Mouse (Mus musculus) embryonic facial prominence, embryonic 11.5 days (tissue): ENCODE results near the gene Gemin5. TPM values are rescaled to one million over a fixed set of nuclear protein-coding genes. Genes with fewer than 3 reads are reported as not detected.
"Not testable (repeated sequence)": the region's sequence is repeated elsewhere in the genome, so short reads cannot be mapped to it uniquely, and the experiment has no call there.

Experiments used
- ATAC-seq: fragments of 200-750 bp; cut with Nextera tagmentation; replicated peaks from 2 replicates; pipeline ENCODE4 v1.8.0; 2017; ENCODE audit warnings: low read depth; ENCODE audit not compliant: insufficient number of reproducible peaks, low FRiP score, low TSS enrichment
- DNase-seq: peaks from one replicate; pipeline ENCODE4 v3.0.0-alpha.2; 2015; ENCODE audit warnings: low spot score
- H3K27ac ChIP-seq: fragments of 300-500 bp; sonication (generic); replicated peaks from 2 replicates; pipeline ENCODE4 v1.5.1; 2014; ENCODE audit warnings: mild to moderate bottlenecking, low read depth, low read length, control low read depth
- H3K27me3 ChIP-seq: fragments of 300-500 bp; sonication (generic); 2 replicates; pipeline ENCODE4 v1.6.1; 2014; ENCODE audit warnings: mild to moderate bottlenecking, low read length, moderate library complexity, mixed read lengths; ENCODE audit not compliant: control insufficient read depth, insufficient read depth
- H3K36me3 ChIP-seq: fragments of 300-500 bp; sonication (generic); replicated peaks from 2 replicates; pipeline ENCODE4 v1.6.1; 2014; ENCODE audit warnings: low read depth, mild to moderate bottlenecking, low read length, moderate library complexity, mixed read lengths; ENCODE audit not compliant: control insufficient read depth, insufficient read depth
- H3K4me1 ChIP-seq: fragments of 300-500 bp; sonication (generic); 2 replicates; pipeline ENCODE4 v1.6.1; 2014; ENCODE audit warnings: low read length, mixed read lengths; ENCODE audit not compliant: control insufficient read depth, insufficient read depth
- H3K4me2 ChIP-seq: fragments of 300-500 bp; sonication (generic); 2 replicates; pipeline ENCODE4 v1.6.1; 2014; ENCODE audit warnings: low read depth, mild to moderate bottlenecking, control low read depth, low read length, moderate library complexity
- H3K4me3 ChIP-seq: fragments of 300-500 bp; sonication (generic); 2 replicates; pipeline ENCODE4 v1.5.1; 2014; ENCODE audit warnings: low read depth, low read length, control low read depth
- H3K9ac ChIP-seq: fragments of 300-500 bp; sonication (generic); replicated peaks from 2 replicates; pipeline ENCODE4 v1.6.1; 2014; ENCODE audit warnings: mild to moderate bottlenecking, control low read depth, low read length
- H3K9me3 ChIP-seq: fragments of 300-500 bp; sonication (generic); replicated peaks from 2 replicates; pipeline ENCODE4 v1.6.1; 2016; ENCODE audit warnings: mild to moderate bottlenecking, low read length, inconsistent platforms, mixed read lengths; ENCODE audit not compliant: control insufficient read depth
- WGBS: fragments of 180-500 bp; shearing (Covaris S2); extraction: QIAGEN DNeasy Blood & Tissue Kit; methylation state at CpG from one replicate; pipeline ENCODE4 v1.1.7; 2014; 5-methylcytosine and 5-hydroxymethylcytosine counted together
- polyA plus RNA-seq: library from polyadenylated mRNA; unstranded; fragments of >200 nt; fragmentation: Nextera tagmentation; extraction: Ambion mirVana; gene quantifications from 2 replicates; pipeline ENCODE4 v1.2.1, GENCODE M21; 2014

Gene Gemin5
- polyA plus RNA-seq, 1 experiment from 2014 or later = 27.6 TPM

DNA sequence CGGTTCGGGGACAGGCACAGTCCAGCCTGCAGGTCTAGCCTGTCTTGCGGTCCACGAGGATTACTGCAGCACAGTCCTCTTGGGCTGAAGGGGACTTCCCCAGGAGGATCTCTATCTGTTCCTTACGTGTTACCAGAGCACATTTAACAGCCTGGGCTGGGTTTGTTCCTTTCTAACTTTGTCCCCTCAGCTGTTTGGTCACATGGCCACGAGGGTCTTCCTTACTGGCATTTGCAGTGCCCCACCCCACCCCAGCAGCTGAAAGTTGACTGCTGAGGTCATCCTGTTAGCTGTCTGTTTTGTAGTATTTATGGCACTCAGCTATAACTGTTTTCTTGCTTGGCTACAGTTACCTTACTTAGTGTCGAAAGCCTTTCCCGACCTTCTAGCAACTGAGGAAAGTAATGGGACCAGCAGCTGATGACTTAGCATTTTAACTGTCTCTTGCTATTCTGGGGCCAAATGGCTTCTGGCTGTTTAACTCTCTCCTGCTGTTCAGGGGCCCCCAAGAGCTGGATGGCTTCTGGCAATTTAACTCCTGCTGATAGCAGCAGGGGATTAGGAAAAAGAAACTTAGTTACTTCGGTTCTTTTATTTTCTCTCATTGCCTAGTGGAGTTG is 42.8 kb upstream of the Gemin5 start:
- Histone ChIP-seq H3K4me1 (no peaks in the 10 kb centered on the region), H3K36me3 (no peaks in the 10 kb centered on the region), H3K4me3 (no peak overlapping the region), H3K9me3 (no peaks in the 10 kb centered on the region), H3K9ac (no peak overlapping the region), H3K4me2 (no peak overlapping the region), H3K27ac (no peak overlapping the region), H3K27me3 (no peaks in the 10 kb centered on the region)
- 28% methylated on average over 9 of the region's 9 CpGs for WGBS
- DNase-seq (no peak), ATAC-seq (no peak)

DNA sequence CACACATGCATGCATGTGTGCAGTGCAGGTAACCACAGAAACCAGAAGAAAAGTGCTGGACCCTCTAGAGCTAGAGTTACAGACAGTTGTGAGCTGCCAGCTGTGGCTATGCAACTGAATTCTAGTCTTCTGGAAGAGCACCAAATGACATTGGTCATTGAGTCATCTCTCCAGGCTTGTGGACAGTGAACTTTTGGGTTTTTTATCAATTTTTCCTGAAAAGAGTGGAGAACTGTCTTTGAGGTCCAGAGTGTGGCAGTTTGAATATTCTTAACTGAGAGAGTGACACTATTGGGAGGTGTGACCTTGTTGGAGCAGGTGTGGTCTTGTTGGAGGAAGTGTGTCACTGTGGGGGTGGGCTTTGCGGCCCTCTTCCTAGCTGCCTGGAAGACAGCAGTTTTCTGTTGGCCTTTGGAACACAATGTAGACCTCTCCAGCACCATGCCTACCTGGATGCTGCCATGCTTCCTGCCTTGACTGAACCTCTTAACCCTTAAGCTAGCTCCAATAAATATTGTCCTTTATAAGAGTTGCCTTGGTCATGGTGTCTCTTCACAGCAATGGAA is 42.1 kb upstream of the Gemin5 start:
- ATAC-seq (no peak), DNase-seq (no peak)
- no peak overlapping the region for H3K27ac ChIP-seq
- H3K4me2 ChIP-seq = no peak overlapping the region
- no peaks in the 10 kb centered on the region for H3K9me3 ChIP-seq
- no peaks in the 10 kb centered on the region for H3K36me3 ChIP-seq
- H3K4me3 ChIP-seq = no peak overlapping the region
- WGBS = 95% methylated on average over 1 of the region's 1 CpGs
- H3K9ac ChIP-seq = no peak overlapping the region
- no peaks in the 10 kb centered on the region for H3K4me1 ChIP-seq
- no peaks in the 10 kb centered on the region for H3K27me3 ChIP-seq

DNA sequence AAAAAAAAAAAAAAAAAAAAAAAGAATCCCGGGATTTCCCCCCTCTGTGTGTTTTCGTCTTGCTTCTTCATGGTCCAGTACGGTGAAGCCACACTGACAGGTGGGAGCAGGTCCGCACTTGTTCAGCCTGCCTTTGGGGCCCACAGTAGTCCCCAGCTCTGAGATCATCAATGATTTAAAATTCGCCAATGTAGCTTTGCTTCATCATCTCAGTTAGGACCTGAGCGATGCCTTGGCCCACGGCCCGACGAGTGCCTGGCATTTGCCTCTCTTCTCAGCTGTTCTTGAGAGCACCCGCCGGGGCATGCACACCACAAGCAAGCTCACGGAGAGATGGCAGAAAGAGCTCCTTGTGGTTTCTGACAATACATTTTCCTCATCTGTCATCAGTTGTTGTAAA is 32.7 kb upstream of the Gemin5 start:
- H3K4me2 ChIP-seq = no peak overlapping the region
- H3K9me3 ChIP-seq = no peaks in the 10 kb centered on the region
- no peak overlapping the region for H3K27ac ChIP-seq
- WGBS = 84% methylated on average over 12 of the region's 12 CpGs
- no peaks in the 10 kb centered on the region for H3K36me3 ChIP-seq
- no peak for DNase-seq
- H3K27me3 ChIP-seq = no peaks in the 10 kb centered on the region
- H3K4me3 ChIP-seq = no peak overlapping the region
- no peaks in the 10 kb centered on the region for H3K4me1 ChIP-seq
- ATAC-seq = no peak
- no peak overlapping the region for H3K9ac ChIP-seq

DNA sequence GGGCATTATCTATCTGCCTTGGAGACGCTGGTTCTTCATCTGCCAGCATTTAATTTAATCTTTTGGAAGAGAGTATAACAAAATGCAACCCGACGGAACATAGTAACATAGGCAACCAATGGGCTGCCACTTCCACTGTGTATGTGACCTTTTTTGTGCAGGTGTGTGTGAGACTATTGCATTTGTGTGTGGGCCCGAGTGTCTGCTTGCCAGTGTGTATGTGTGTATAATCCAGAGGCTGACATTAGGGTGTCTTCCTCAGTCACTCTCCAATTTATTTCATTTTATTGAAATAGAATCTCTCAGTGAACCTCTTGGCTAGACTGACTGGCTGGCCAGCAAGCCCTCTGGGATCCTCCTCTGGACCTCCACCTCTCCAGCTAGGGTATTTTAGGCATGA is 31.9 kb upstream of the Gemin5 start:
- 89% methylated on average over 4 of the region's 4 CpGs for WGBS
- Histone ChIP-seq H3K4me3 (no peak overlapping the region), H3K27me3 (no peaks in the 10 kb centered on the region), H3K4me2 (no peak overlapping the region), H3K4me1 (no peaks in the 10 kb centered on the region), H3K27ac (no peak overlapping the region), H3K9me3 (no peaks in the 10 kb centered on the region), H3K9ac (no peak overlapping the region), H3K36me3 (no peaks in the 10 kb centered on the region)
- no peak for ATAC-seq
- DNase-seq = no peak

DNA sequence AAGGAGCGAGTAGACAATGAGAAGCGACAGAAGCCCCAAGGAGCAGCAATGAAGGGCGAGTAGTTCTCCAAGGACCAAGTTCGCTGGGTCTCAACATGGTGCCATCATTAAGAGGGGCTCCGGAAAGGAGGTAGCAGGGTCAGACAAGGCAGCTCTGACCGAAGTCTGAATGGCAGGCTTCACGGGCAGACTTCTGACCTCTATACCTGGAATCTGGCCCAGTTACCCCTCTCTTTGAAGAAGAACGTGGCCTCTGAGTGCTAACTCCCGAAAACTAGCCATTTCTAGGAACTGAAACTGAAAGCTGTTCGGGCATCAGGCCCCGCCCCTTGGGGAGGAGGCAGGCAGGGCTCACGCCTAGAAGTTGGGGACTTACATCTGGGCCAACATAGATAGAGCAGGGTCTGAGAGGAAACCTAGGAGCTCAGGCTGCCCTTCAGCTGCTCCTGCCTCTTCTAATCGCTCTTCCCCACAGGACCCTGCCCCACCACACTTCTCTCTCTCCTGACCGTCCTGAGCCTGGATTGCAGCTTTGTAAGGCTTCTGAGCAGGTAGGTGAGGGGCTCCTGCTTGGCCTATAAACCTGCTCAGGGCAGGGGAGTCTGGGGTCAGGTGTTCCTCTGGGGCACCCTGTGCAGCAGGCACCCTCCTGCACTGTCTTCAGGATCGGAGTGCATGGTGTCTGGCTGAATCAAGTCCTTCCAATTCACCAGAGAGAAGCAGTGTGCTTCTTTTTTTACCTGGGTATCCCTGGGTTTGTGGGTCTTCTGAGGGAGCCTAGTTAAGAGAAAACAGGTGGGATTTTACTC is 31.1 kb upstream of the Gemin5 start, which contains the start of the genes Igtp and Irgm2:
Gene Igtp (plus strand): TSS at position 328 of the 809 bp plus-strand sequence.
Gene Irgm2 (plus strand): TSS at position 390 of the 809 bp plus-strand sequence.
- H3K36me3 ChIP-seq, H3K4me1 ChIP-seq, H3K27me3 ChIP-seq, H3K9me3 ChIP-seq, H3K27ac ChIP-seq: not testable (repeated sequence)
- Histone ChIP-seq H3K9ac (peak within 1 kb of the TSS; percentile 48; the same call in 1 of the 2 replicates), H3K4me3 (peak within 1 kb of the TSS; percentile 39), H3K4me2 (peak within 1 kb of the TSS; percentile 68)
- DNase-seq = peak; percentile 59
- WGBS = 13% methylated on average over 13 of the region's 15 CpGs
- ATAC-seq = peak; percentile 75; the same call in 1 of the 2 replicates

DNA sequence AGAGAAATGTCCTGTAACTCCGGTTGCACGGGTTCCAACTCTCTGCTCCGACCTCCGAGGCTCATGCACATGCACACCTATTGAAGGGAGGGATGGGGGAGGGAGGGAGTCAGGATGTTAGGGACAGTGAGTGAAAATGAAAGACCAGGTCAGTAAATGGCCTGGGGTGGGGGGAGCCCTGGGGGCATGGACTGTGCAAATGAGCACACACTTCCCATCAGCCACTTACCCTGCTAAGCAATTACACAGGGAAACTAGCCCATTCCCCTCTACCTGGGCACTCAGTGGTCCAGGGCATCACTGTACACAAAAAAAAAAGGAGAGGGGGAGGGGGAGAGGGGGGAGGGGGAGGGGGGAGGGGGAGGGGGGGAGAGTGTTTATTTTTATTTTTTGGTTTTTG is 30.3 kb upstream of the Gemin5 start:
- no peak for ATAC-seq
- H3K36me3 ChIP-seq = no peaks in the 10 kb centered on the region
- 89% methylated on average over 4 of the region's 4 CpGs for WGBS
- DNase-seq = no peak
- no peaks in the 10 kb centered on the region for H3K9me3 ChIP-seq
- H3K4me1 ChIP-seq = no peaks in the 10 kb centered on the region
- H3K9ac ChIP-seq = no peak overlapping the region
- H3K4me3 ChIP-seq = no peak overlapping the region
- no peaks in the 10 kb centered on the region for H3K27me3 ChIP-seq
- H3K4me2 ChIP-seq = no peak overlapping the region
- no peak overlapping the region for H3K27ac ChIP-seq

DNA sequence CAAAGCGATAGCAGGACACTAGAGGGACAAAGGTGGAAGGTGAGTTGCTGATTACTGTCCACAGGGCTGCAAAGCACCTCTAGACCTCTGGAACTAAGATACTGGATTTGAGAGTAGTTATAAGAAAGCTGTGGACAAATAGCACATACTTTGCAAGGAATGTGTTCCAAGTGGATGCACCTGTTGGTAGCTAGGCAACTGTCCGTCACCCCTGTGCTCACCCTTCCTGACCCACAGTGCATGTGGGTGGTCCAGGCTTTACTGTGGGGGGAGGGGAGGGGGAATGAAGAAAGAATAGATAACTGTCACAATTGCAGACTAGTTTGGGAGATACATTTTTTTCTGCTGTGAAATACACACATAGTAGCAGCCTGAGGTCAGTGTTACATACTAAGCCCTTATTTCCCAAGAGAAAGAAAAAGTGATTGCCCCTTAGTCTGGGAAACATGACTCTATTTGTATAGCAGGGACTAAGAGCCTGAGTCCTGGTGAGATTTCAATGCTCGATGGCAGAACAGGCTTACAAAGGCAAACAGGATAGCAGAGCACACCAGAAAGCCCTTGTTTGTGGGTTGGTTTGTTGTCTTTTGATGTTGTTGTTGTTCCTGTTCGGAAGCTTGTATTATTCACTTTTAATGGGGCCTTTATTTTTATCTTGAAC is 25.7 kb upstream of the Gemin5 start:
- H3K27me3 ChIP-seq = no peaks in the 10 kb centered on the region
- ATAC-seq (no peak), DNase-seq (no peak)
- WGBS = 42% methylated on average over 4 of the region's 4 CpGs
- no peak overlapping the region for H3K27ac ChIP-seq
- H3K36me3 ChIP-seq = no peaks in the 10 kb centered on the region
- no peaks in the 10 kb centered on the region for H3K9me3 ChIP-seq
- no peak overlapping the region for H3K9ac ChIP-seq
- no peak overlapping the region for H3K4me3 ChIP-seq
- H3K4me1 ChIP-seq = no peaks in the 10 kb centered on the region
- H3K4me2 ChIP-seq = no peak overlapping the region
